Mouse (Mus musculus) G1E (cell line): ENCODE results near the gene Myo3b.

ENCODE experiments used
- CTCF ChIP-seq: IDR thresholded peaks from 2 replicates; pipeline ENCODE4 v1.5.1; 2012; ENCODE audit warnings: low read depth, low read length, inconsistent platforms, mixed read lengths
- POLR2AphosphoS5 ChIP-seq: IDR thresholded peaks from 2 replicates; pipeline ENCODE4 v1.6.1; 2012; ENCODE audit warnings: low read depth, low read length, inconsistent platforms; ENCODE audit not compliant: insufficient replicate concordance
- TAL1 ChIP-seq: conservative IDR thresholded peaks from 2 replicates; pipeline ENCODE4 v1.6.1; 2012; ENCODE audit warnings: low read depth, low read length, inconsistent platforms, mixed read lengths

DNA sequence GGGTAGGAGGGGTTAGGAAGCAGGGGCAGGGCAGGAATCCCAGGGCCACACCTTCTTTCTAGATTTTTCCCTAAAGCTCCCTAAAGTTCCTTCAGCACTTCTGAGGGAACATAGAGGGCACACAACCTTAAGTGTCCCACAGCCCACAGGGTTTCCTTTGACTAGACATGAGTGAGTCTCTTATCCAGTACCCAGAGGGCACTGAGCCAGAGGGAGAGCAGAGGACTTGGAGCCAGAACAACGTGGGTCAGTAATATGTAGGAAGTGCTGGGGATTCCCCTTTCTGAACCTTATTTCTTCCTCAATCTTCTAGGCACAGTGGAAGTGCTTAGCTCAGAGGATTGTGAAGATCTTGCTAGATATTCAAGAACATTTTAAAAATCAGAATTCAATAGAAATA lies 308.6 kb downstream of the Myo3b start:
- TF ChIP-seq POLR2AphosphoS5 = no peak
- no peak for TF ChIP-seq CTCF
- no peak for TF ChIP-seq TAL1
